Mouse (Mus musculus) neutrophil, adult 59 days (primary cell): Measurements from ENCODE around the gene Ahsa1. TPM values are rescaled to one million over a fixed set of nuclear protein-coding genes. Genes with fewer than 3 reads are reported as not detected.

Experiments used
- total RNA-seq, 2 experiments: library from RNA; stranded (reverse); gene quantifications; 1 replicate in 1 of 2; 2 replicates in 1 of 2; pipeline ENCODE4 v1.2.4; 2023

Gene Ahsa1
- total RNA-seq = 10 to 100 TPM; 71.3 to 76.8 TPM

DNA sequence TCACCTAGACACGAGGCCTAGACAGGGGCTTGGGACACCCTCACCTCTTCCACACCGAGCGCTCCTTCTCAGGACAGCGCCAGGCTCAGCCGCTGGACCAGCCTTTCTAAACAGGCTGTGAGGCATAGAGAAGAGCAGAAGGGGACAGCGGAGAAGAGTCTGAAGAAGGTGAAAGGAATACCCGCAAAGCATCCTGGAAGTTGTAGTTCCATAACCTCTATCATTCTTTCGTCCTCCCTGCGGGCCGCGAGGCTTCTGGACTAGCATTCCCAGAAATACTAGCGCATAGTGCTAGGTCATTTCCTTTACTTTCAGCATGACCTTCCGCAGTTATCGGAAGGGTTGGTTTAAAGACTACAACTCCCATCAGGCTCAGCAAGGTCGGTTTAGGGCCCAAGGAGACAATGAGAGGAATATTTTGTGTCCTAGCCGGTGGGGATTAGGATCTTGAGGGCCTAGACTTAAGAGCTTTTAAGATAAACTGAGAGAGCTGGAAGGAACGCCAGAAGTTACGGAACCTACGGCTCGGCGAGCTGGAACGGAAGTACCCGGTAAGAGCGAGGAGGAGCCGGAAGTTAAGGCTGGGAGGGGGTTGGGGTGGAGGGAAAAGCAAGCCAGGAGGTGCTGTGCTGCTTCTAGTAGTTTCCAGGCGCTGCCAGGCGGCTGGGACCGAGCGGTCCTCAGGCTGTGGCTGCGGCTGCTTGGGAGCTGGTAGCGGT lies at the start of gene Ahsa1, which contains the start of gene Vipas39:
TSS of gene Ahsa1 (plus strand) at position 372 of the 719 bp plus-strand sequence.
TSS of gene Vipas39 (minus strand) at position 149 of the 719 bp plus-strand sequence.

DNA sequence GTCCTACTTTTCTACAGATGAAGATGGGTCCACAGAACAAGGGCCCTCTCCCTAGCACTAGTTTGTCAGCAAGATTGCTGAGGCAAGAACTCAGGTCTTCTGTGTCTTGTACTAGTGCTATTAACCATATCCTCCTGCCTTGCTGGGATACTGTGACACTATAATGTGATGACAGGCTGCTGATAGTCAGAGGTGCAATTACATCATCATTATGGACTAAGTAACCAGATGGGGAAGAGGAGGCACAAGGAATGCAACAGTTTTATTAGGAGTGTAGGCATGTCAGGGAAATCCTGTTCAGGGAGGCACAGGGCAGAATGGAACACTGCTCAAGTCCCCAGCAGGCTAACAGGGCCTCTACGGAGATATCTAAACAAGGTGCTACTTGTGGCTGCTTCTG lies 27.6 kb upstream of the Ahsa1 start, which contains the start of gene Noxred1:
TSS of gene Noxred1 (minus strand) at position 101 of the 400 bp plus-strand sequence.

GRCm38 (mm10) chr12:87299657-87300440 lies 33.6 kb downstream of the Ahsa1 start, which contains the start of gene Ism2:
TSS of gene Ism2 (minus strand) at chr12:87299705.

Other genes starting within 250 kb of the Ahsa1 start
- gene Tmem63c, start 245.1 kb upstream of the Ahsa1 start, total RNA-seq = not detected
- gene Ngb, start 163.9 kb upstream of the Ahsa1 start, total RNA-seq = not detected
- gene Gstz1, start 119.3 kb upstream of the Ahsa1 start, total RNA-seq = 1 to 10 TPM; 7.9 to 8.7 TPM
- 1 to 10 TPM; 2.3 to 2.7 TPM for gene Pomt2, start 118.5 kb upstream of the Ahsa1 start, total RNA-seq
- gene Samd15, start 66.8 kb upstream of the Ahsa1 start, total RNA-seq = under 1 TPM in 1 of 2 experiments, not detected in 1; 0.77 TPM
- gene Tmed8, start 66.0 kb upstream of the Ahsa1 start, total RNA-seq = 10 to 100 TPM in 1 of 2 experiments, 1 to 10 TPM in 1; 9.9 to 10.6 TPM
- gene Noxred1, start 27.7 kb upstream of the Ahsa1 start, total RNA-seq = 1 to 10 TPM; 2.9 to 3.1 TPM
- gene Vipas39, start 223 bp upstream of the Ahsa1 start, total RNA-seq = 10 to 100 TPM; 25.7 to 31.5 TPM
- gene Ism2, start 33.2 kb downstream of the Ahsa1 start, total RNA-seq = not detected
- 100 to 1,000 TPM; 118 to 124 TPM for gene Sptlc2, start 121.9 kb downstream of the Ahsa1 start, total RNA-seq
- gene Slirp, start 177.4 kb downstream of the Ahsa1 start, total RNA-seq = 10 to 100 TPM; 32.0 to 43.1 TPM
- gene Alkbh1, start 177.5 kb downstream of the Ahsa1 start, total RNA-seq = 10 to 100 TPM; 20.7 to 24.0 TPM
- 10 to 100 TPM; 42.4 to 46.1 TPM for gene Snw1, start 205.8 kb downstream of the Ahsa1 start, total RNA-seq
- gene Gm5788, start 228.2 kb downstream of the Ahsa1 start, total RNA-seq = not detected
- not detected for gene Gm8300, start 247.8 kb downstream of the Ahsa1 start, total RNA-seq